Mouse (Mus musculus): ENCODE measurements around the gene Rap1gap2. TPM values are rescaled to one million over a fixed set of nuclear protein-coding genes. Genes with fewer than 3 reads are reported as not detected.

Rap1gap2 gene
- total RNA-seq, 2 experiments from 2014 or later, result 107 to 121 TPM

GRCm38 (mm10) chr11:74472671-74473070, 138.0 kb downstream of the Rap1gap2 start:
- no peak for DNase-seq (ENCODE audit: low spot score in 2 of 2)

- DNase-seq (ENCODE audit: low spot score in 2 of 2), result no peak
These were observed 142.5 kb downstream of the Rap1gap2 start for GRCm38 (mm10) chr11:74468195-74468594.

GRCm38 (mm10) chr11:74465712-74466111, 145.0 kb downstream of the Rap1gap2 start:
- DNase-seq (ENCODE audit: low spot score in 2 of 2), result no peak

- DNase-seq (ENCODE audit: low spot score in 2 of 2), result no peak
These were observed 146.3 kb downstream of the Rap1gap2 start for GRCm38 (mm10) chr11:74464181-74464977.

- no peak for DNase-seq (ENCODE audit: low spot score in 2 of 2)
These were observed 148.1 kb downstream of the Rap1gap2 start for GRCm38 (mm10) chr11:74462651-74463050.

- no peak for DNase-seq (ENCODE audit: low spot score in 2 of 2)
These were observed 151.1 kb downstream of the Rap1gap2 start for GRCm38 (mm10) chr11:74459651-74460050.

- DNase-seq (ENCODE audit: low spot score in 2 of 2), result no peak
These were observed 152.3 kb downstream of the Rap1gap2 start for GRCm38 (mm10) chr11:74458400-74458799.

- DNase-seq (ENCODE audit: low spot score in 2 of 2), result no peak
These were observed 153.5 kb downstream of the Rap1gap2 start for GRCm38 (mm10) chr11:74457194-74457593.

- no peak for DNase-seq (ENCODE audit: low spot score in 2 of 2)
These were observed 162.2 kb downstream of the Rap1gap2 start for GRCm38 (mm10) chr11:74448556-74448955.

- DNase-seq (ENCODE audit: low spot score in 2 of 2), result no peak
These were observed 162.7 kb downstream of the Rap1gap2 start for GRCm38 (mm10) chr11:74447991-74448403.

- no peak for DNase-seq (ENCODE audit: low spot score in 2 of 2)
These were observed 165.1 kb downstream of the Rap1gap2 start for GRCm38 (mm10) chr11:74445591-74445990.

- DNase-seq (ENCODE audit: low spot score in 2 of 2), result no peak
These were observed 166.8 kb downstream of the Rap1gap2 start for GRCm38 (mm10) chr11:74443924-74444256.

GRCm38 (mm10) chr11:74443147-74443923, 167.4 kb downstream of the Rap1gap2 start:
- no peak for DNase-seq (ENCODE audit: low spot score in 2 of 2)

- DNase-seq (ENCODE audit: low spot score in 2 of 2), result no peak
These were observed 168.3 kb downstream of the Rap1gap2 start for GRCm38 (mm10) chr11:74442396-74442795.

- DNase-seq (ENCODE audit: low spot score in 2 of 2), result no peak
These were observed 170.6 kb downstream of the Rap1gap2 start for GRCm38 (mm10) chr11:74440112-74440511.

GRCm38 (mm10) chr11:74439202-74439601, 171.5 kb downstream of the Rap1gap2 start:
- DNase-seq (ENCODE audit: low spot score in 2 of 2), result no peak

- DNase-seq (ENCODE audit: low spot score in 2 of 2), result no peak
These were observed 172.5 kb downstream of the Rap1gap2 start for GRCm38 (mm10) chr11:74438249-74438648.

- DNase-seq (ENCODE audit: low spot score in 2 of 2), result no peak
These were observed 175.3 kb downstream of the Rap1gap2 start for GRCm38 (mm10) chr11:74435366-74435765.

- DNase-seq (ENCODE audit: low spot score in 2 of 2), result no peak
These were observed 177.7 kb downstream of the Rap1gap2 start for GRCm38 (mm10) chr11:74433000-74433399.

GRCm38 (mm10) chr11:74429798-74430529, 180.8 kb downstream of the Rap1gap2 start:
- DNase-seq (ENCODE audit: low spot score in 2 of 2), result peak in 1 of 2 experiments; percentile 40

GRCm38 (mm10) chr11:74426306-74426705, 184.4 kb downstream of the Rap1gap2 start:
- DNase-seq (ENCODE audit: low spot score in 2 of 2), result no peak

GRCm38 (mm10) chr11:74422019-74422418, 188.7 kb downstream of the Rap1gap2 start:
- DNase-seq (ENCODE audit: low spot score in 2 of 2), result no peak
